Mouse (Mus musculus) kidney, embryonic 14.5 days (tissue): ENCODE data around the gene Npff. TPM values are rescaled to one million over a fixed set of nuclear protein-coding genes. Genes with fewer than 3 reads are reported as not detected.

Source experiments
- ATAC-seq: fragments of 200-750 bp; cut with Nextera tagmentation; 2 replicates; pipeline ENCODE4 v1.8.0; 2017; ENCODE audit warnings: moderate number of reproducible peaks, mild to moderate bottlenecking, moderate TSS enrichment, moderate library complexity; ENCODE audit not compliant: low FRiP score, low TSS enrichment
- H3K27ac ChIP-seq: fragments of 300-500 bp; sonication (generic); 2 replicates; pipeline ENCODE4 v1.5.1; 2014; ENCODE audit warnings: low read depth, mild to moderate bottlenecking, low read length, moderate library complexity, mixed read lengths
- H3K27me3 ChIP-seq: fragments of 300-500 bp; sonication (generic); 2 replicates; pipeline ENCODE4 v1.6.1; 2014; ENCODE audit warnings: mild to moderate bottlenecking, low read length; ENCODE audit not compliant: control insufficient read depth, insufficient read depth
- H3K36me3 ChIP-seq: fragments of 300-500 bp; sonication (generic); 2 replicates; pipeline ENCODE4 v1.6.1; 2014; ENCODE audit warnings: low read length, mixed read lengths; ENCODE audit not compliant: control insufficient read depth, insufficient read depth
- H3K4me1 ChIP-seq: fragments of 300-500 bp; sonication (generic); 2 replicates; pipeline ENCODE4 v1.6.1; 2014; ENCODE audit warnings: low read length, mixed read lengths; ENCODE audit not compliant: control insufficient read depth, insufficient read depth
- H3K4me2 ChIP-seq: fragments of 300-500 bp; sonication (generic); replicated peaks from 2 replicates; pipeline ENCODE4 v1.6.1; 2014; ENCODE audit warnings: low read depth, mild to moderate bottlenecking, low read length
- H3K4me3 ChIP-seq: fragments of 300-500 bp; sonication (generic); 2 replicates; pipeline ENCODE4 v1.5.1; 2014; ENCODE audit warnings: mild to moderate bottlenecking, low read length
- H3K9ac ChIP-seq: fragments of 300-500 bp; sonication (generic); 2 replicates; pipeline ENCODE4 v1.6.1; 2014; ENCODE audit warnings: low read depth, mild to moderate bottlenecking, low read length, moderate library complexity
- H3K9me3 ChIP-seq: fragments of 300-500 bp; sonication (generic); 2 replicates; pipeline ENCODE4 v1.6.1; 2016; ENCODE audit warnings: low read length; ENCODE audit not compliant: control insufficient read depth
- WGBS: fragments of 180-500 bp; shearing (Covaris S2); extraction: QIAGEN DNeasy Blood & Tissue Kit; methylation state at CpG from one replicate; pipeline ENCODE4 v1.1.7; 2014; 5-methylcytosine and 5-hydroxymethylcytosine counted together
- polyA plus RNA-seq: library from polyadenylated mRNA; unstranded; fragments of >200 nt; fragmentation: Nextera tagmentation; extraction: Ambion mirVana; gene quantifications from 2 replicates; pipeline ENCODE4 v1.2.1, GENCODE M21; 2014

Npff gene
- polyA plus RNA-seq, 1 experiment from 2014 or later: 2.7 TPM

- Histone ChIP-seq H3K9ac (no peak overlapping the region), H3K4me1 (no peaks in the 10 kb centered on the region), H3K36me3 (peaks cover 65% of the 10 kb centered on the region), H3K4me2 (no peak overlapping the region), H3K27ac (no peak overlapping the region), H3K9me3 (no peaks in the 10 kb centered on the region), H3K4me3 (no peak overlapping the region), H3K27me3 (no peaks in the 10 kb centered on the region)
- WGBS: 75% methylated on average over 3 of the region's 3 CpGs
- no peak for ATAC-seq
Observed at GRCm38 (mm10) chr15:102527936-102528335, 3.2 kb upstream of the Npff start.

GRCm38 (mm10) chr15:102526111-102527002 lies 1.6 kb upstream of the Npff start:
- Histone ChIP-seq H3K27ac (no peak overlapping the region), H3K4me3 (no peak overlapping the region), H3K9me3 (no peaks in the 10 kb centered on the region), H3K36me3 (peaks cover 64% of the 10 kb centered on the region), H3K9ac (no peak overlapping the region), H3K4me2 (no peak overlapping the region), H3K27me3 (no peaks in the 10 kb centered on the region), H3K4me1 (no peaks in the 10 kb centered on the region)
- WGBS: 78% methylated on average over 6 of the region's 6 CpGs
- no peak for ATAC-seq

- WGBS: 84% methylated on average over 4 of the region's 4 CpGs
Observed at GRCm38 (mm10) chr15:102521480-102521879, 3.3 kb downstream of the Npff start.

GRCm38 (mm10) chr15:102520416-102520815 lies 4.3 kb downstream of the Npff start:
- H3K9ac ChIP-seq: peak overlapping the region; percentile 42
- ATAC-seq: no peak
- WGBS: 78% methylated on average over 4 of the region's 4 CpGs

More at GRCm38 (mm10) chr15:102521480-102521879, 3.3 kb downstream of the Npff start:
- no peak overlapping the region for H3K4me3 ChIP-seq
- H3K36me3 ChIP-seq: peaks cover 41% of the 10 kb centered on the region
- no peak overlapping the region for H3K9ac ChIP-seq
- H3K4me2 ChIP-seq: no peak overlapping the region
- no peaks in the 10 kb centered on the region for H3K9me3 ChIP-seq
- H3K4me1 ChIP-seq: peaks cover 15% of the 10 kb centered on the region
- no peaks in the 10 kb centered on the region for H3K27me3 ChIP-seq
- no peak for ATAC-seq
- H3K27ac ChIP-seq: no peak overlapping the region

GRCm38 (mm10) chr15:102519211-102520141 lies 5.3 kb downstream of the Npff start:
- H3K4me1 ChIP-seq: peaks cover 20% of the 10 kb centered on the region
- peak overlapping the region; percentile 92 for H3K9ac ChIP-seq
- 58% methylated on average over 15 of the region's 17 CpGs for WGBS
- ATAC-seq: no peak
- peak overlapping the region; percentile 65 for H3K4me3 ChIP-seq
- H3K36me3 ChIP-seq: peaks cover 33% of the 10 kb centered on the region
- H3K9me3 ChIP-seq: no peaks in the 10 kb centered on the region
- H3K27ac ChIP-seq: peak overlapping the region; percentile 99; the same call in 1 of the 2 replicates
- peak overlapping the region; percentile 69 for H3K4me2 ChIP-seq
- no peaks in the 10 kb centered on the region for H3K27me3 ChIP-seq

More at GRCm38 (mm10) chr15:102520416-102520815, 4.3 kb downstream of the Npff start:
- peaks cover 36% of the 10 kb centered on the region for H3K36me3 ChIP-seq
- no peaks in the 10 kb centered on the region for H3K9me3 ChIP-seq
- no peaks in the 10 kb centered on the region for H3K27me3 ChIP-seq
- H3K4me3 ChIP-seq: no peak overlapping the region
- no peak overlapping the region for H3K27ac ChIP-seq
- no peak overlapping the region for H3K4me2 ChIP-seq
- peaks cover 20% of the 10 kb centered on the region for H3K4me1 ChIP-seq

- Histone ChIP-seq H3K4me2 (peak overlapping the region; percentile 69), H3K27ac (peak overlapping the region; percentile 99), H3K4me1 (peaks cover 20% of the 10 kb centered on the region), H3K27me3 (no peaks in the 10 kb centered on the region), H3K9me3 (no peaks in the 10 kb centered on the region), H3K4me3 (peak overlapping the region; percentile 65), H3K36me3 (peaks cover 28% of the 10 kb centered on the region), H3K9ac (peak overlapping the region; percentile 92)
- peak; percentile 5 for ATAC-seq
- WGBS: 15% methylated on average over 9 of the region's 9 CpGs
Observed at GRCm38 (mm10) chr15:102518859-102519201, 5.9 kb downstream of the Npff start.

GRCm38 (mm10) chr15:102517976-102518858 lies 6.5 kb downstream of the Npff start, which contains the start of gene Tarbp2:
Gene Tarbp2 (plus strand): TSS chr15:102518192.
- H3K27ac ChIP-seq: peak within 1 kb of the TSS; percentile 99
- H3K36me3 ChIP-seq: peaks cover 24% of the 10 kb centered on the region
- peaks cover 20% of the 10 kb centered on the region for H3K4me1 ChIP-seq
- H3K9me3 ChIP-seq: no peaks in the 10 kb centered on the region
- H3K9ac ChIP-seq: peak within 1 kb of the TSS; percentile 92
- under 1% methylated on average over 53 of the region's 60 CpGs for WGBS
- peak; percentile 93 for ATAC-seq
- H3K4me3 ChIP-seq: peak within 1 kb of the TSS; percentile 65
- no peaks in the 10 kb centered on the region for H3K27me3 ChIP-seq
- peak within 1 kb of the TSS; percentile 91 for H3K4me2 ChIP-seq

- peaks cover 20% of the 10 kb centered on the region for H3K36me3 ChIP-seq
- H3K4me3 ChIP-seq: peak overlapping the region; percentile 65
- peaks cover 23% of the 10 kb centered on the region for H3K4me1 ChIP-seq
- no peak for ATAC-seq
- no peaks in the 10 kb centered on the region for H3K9me3 ChIP-seq
- no peaks in the 10 kb centered on the region for H3K27me3 ChIP-seq
- H3K9ac ChIP-seq: peak overlapping the region; percentile 58
- peak overlapping the region; percentile 99 for H3K27ac ChIP-seq
- H3K4me2 ChIP-seq: peak overlapping the region; percentile 91
- under 1% methylated on average over 10 of the region's 10 CpGs for WGBS
Observed at GRCm38 (mm10) chr15:102517631-102517975, 7.1 kb downstream of the Npff start.
